Mouse (Mus musculus) liver, adult 2 months (tissue): Measurements from ENCODE around the gene Cope.

Experiments
- CTCF ChIP-seq: fragments of 200-500 bp; IDR thresholded peaks from 2 replicates; pipeline ENCODE4 v1.5.1; 2011; ENCODE audit warnings: low read depth, low read length, control low read depth
- POLR2A ChIP-seq: fragments of 200-500 bp; IDR thresholded peaks from 2 replicates; pipeline ENCODE4 v1.6.1; 2011; ENCODE audit warnings: low read length, control low read depth; ENCODE audit not compliant: insufficient read depth; ENCODE audit errors: extremely low read depth

DNA sequence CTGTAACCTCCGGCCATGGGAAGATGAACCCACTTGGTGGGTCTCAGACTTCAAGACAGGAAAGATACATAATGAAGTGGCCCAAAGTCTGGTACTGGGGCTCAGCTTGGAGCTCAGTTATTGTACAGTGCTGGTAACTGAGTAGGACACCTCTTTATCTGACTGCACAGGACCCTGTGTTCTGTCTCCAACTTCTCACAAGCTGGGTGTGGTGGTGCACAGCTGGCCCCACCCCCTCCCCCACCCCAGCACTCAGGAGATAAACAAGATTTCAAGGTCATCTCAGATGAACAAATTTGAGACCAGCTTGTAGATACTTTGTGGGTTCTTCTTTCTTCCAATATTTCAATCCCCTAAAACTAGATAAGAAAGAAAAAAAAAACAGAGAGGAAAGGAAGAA is 53.8 kb downstream of the Cope start:
- TF ChIP-seq CTCF (no peak), POLR2A (no peak)
